Mouse (Mus musculus) monocyte, adult 5-6 weeks (primary cell): Measurements from ENCODE around the gene Mxd1. TPM values are rescaled to one million over a fixed set of nuclear protein-coding genes. Genes with fewer than 3 reads are reported as not detected.

ENCODE experiments used
- ATAC-seq: fragments of 153-309, 156-312 bp; replicated peaks from 2 replicates; pipeline ENCODE4 v1.8.0; 2017; ENCODE audit warnings: mild to moderate bottlenecking; ENCODE audit not compliant: low TSS enrichment, insufficient number of reproducible peaks, severe bottlenecking, poor library complexity, low FRiP score
- total RNA-seq: library from RNA; stranded (forward); fragments of 200-1000, 200-491, 200-594 nt; gene quantifications from 3 replicates; pipeline ENCODE4 v1.2.3, GENCODE M21; 2017

Gene Mxd1
- 87.4 to 128 TPM (median 90.9 TPM) in 3 replicates for total RNA-seq

DNA sequence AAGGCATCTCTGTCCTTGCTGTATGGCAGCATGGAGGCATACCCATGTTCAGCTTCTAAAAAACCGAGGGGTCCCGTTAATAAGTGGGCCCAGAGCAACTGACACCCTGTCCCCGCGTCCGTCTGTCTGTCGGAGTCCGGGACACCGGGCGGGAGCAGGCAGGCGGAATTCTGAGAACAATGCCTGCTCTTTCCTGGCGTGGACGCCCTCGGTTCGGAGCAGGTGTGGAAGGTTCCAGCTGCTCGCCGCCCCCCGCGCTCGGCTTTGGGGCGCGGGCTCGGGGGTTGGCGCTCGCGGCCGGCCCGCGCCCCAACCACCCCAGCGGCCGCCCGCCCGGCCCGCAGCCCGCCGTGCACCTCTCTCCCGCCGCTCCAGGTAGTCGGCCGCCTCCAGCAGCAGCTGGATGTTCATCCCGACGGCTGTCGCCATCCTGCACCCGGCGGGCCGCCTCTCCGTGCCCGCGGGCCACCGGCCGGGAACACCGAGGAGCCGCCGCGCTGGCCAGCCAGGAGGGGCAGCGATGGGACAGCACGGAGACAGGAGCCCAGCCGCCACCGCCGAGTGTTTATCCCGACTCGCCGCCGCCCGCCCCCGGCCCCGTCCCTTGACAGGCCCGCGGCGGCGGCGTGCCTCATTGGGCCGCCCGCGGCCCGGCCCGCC is at the start of gene Mxd1:
TSS of gene Mxd1 (minus strand) at position 582 of the 660 bp plus-strand sequence.
- no peak for ATAC-seq

DNA sequence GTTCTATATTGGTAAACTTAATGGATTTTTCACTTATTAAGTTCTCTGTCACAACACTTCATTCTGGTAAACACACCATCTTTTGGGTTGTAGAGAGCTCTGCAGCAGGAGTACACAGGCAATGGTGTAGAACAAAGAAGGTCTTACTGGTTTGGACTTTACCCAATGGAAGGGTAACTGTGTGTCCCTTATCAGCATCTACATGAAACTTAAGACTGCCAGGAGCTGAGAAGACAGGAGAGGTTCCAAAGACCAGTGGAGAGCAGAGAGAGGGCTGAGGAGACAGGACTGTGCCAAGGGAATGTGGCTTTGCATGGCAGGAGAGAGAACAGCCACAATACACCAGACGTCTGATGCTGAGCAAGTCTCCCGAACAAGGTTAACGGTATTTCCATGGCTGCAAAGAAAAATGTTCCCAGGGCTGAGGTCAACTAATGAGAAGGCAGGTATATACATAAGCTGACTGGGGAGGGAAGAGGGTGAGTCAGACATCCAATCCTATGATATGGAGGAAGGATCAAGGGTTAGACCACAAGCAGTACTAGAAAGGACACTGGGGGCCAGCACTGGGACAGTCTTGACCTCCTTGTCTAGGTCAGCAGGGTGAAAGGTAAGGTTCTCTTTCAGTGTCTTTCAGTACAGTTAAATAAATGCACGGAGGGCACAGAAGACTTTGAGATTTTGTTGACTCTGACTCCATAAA is 39.3 kb upstream of the Mxd1 start:
- no peak for ATAC-seq

DNA sequence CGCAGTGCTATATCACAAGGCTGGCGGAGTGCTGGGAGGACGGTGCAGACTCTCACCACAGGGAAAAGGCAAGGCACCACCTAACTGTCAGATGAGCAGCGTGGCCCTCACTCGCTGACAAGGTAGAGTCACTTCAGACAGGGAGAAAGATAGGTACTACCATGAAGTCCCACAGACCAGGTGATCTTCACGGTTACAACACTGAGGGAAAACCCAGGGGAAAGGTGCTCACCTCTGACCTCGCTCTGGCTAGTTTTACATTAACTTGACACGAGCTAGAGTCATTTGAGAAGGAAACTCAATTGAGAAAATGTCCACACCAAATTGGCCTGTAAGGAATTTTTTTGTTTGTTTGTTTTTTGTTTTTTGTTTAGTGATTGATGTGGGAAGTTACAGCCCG is 33.6 kb upstream of the Mxd1 start:
- no peak for ATAC-seq

DNA sequence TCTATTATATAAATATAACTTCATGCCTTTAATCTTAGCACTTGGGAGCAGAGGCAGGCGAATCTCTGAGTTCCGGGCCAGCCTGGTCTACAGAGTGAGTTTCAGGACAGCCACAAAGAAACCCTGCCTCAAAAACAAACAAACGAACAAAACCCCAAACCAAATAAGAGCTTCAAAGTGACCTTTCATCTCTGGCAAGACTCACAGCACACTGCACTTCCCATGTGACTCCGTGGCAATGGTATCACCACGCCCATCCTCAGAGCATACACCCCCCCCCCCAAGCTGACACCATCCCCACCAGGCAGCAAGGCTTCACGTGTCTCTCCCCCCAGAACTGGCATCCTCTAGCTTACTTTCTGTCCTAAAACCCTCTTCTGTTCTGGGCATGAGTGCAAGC is 28.9 kb upstream of the Mxd1 start:
- ATAC-seq: no peak

DNA sequence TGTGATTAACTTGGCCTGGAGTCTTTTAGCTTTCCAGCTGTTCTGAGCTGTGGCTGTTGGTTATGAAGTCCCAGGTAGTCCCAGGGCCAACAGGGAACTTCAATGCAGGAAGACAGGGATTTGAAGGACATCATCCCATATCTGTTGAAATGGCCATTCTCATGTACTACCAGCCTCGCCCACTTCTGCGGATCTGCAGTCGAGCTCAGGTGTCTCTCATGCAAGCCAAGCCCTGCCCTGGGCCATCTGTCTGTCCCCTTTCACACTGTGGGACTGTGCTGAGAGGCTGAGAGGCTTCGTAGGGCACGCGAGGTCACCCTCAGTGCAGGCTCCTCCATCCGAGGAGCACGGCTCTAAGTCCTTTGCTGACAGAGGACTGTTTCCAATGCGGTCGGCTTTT is 27.3 kb upstream of the Mxd1 start:
- ATAC-seq: no peak; the same call in 1 of the 2 replicates

DNA sequence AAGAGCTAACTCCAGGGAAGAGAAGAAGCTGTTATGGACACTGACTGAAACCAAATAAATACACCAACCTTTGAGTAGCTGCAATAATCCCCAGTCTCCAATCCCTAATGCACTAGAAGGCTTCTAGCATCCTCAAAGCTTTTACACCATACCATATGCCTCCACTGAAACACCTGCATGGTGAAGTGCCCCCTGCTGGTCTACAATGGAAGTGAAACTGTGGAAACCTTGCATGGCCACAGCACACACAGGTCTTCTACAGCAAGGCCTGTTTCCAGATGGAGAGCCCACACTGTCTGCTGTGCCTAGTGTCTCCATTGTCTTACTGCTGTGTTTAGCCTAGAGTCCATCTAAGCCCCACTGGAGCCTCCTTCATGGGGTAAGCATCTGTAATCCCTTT is 25.5 kb upstream of the Mxd1 start:
- ATAC-seq: peak; percentile 85

DNA sequence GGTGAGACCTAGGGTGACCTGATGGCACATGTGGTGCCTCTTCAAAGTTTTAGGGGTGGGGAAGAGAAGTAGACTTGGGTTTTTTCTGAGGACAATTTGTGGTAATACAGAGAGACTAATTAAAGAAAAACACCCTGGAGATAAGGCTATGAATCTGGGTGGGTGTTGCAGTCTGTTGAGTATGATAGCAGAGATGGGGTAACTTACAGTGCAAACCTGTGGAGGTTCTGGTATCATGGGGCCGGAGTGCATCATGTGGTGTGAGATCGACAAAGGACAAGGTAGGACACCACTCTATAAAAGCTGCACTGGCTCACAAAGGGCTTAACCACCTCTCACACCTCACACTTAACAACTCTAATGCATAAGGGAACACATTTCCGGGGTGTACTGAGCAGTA is 20.7 kb upstream of the Mxd1 start:
- no peak for ATAC-seq

DNA sequence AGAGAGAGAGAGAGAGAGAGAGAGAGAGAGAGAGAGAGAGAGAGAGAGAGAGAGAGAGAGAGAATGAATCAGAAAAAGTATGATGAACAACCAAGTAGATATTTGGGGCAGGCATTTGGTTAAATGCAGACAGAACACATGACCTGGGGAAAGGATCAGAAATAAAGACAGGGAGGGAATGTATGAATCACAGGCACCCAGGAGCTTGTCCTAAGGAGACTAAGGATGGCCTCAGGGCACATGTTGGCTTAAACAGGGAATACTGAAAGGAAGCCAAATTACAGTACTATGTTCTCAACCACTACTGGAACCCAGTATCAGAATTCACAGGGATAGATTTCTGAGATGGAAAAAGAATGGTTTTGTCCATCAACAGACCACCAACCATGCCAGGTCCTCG is 18.0 kb upstream of the Mxd1 start:
- ATAC-seq: no peak

DNA sequence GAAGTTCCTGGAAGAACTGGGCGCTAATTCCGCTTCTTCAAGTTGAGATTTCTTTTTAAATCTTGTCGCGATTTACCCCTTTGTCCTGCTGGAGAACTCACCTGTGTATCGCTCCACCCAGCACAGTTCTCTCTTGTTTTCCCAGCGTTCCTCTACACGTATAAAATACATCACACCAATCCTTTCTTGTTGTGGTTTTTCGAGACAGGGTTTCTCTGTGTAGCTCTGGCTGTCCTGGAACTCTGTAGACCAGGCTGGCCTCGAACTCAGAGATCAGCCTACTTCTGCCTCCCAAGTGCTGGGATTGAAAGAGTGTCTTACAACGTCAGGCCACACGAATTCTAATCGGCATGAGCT is 15.7 kb upstream of the Mxd1 start:
- ATAC-seq: no peak

DNA sequence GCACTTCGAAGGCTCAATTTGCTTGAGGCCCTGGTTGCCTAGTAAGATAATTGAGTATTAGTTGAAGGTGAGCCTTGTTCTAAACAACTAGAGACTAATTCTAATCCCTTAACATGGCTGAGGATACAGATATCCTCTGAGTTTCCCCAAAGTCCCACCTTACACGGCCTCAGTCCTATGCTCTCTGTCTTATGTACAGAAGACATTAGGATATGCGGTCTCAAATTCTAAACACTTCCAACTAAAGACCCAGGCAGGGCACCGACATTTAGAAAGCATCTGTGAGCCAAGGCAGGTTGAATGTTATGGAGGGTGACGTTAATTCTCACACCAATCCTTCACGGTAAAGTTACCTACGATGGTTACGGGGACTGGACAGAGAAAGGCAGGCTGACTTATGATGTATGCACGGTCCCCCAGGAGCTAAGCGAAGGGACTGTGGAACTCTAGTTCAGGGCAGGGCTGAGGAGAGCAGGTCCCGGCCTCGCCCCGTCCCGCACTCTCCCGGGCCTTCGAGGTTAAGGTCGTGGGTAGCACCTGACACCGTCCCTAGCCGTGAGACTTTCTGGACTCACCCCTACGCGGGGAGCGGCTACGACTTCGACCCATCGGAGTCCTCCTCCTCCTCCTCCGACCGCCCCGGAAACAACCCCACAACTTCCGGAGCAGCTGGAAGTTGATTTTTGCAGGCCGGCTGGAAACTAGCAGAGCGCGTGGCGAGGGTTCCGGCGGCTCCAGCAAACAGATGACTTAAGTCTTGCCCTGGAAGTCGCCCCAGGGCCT is 15.1 kb upstream of the Mxd1 start, which contains the start of gene Snrnp27:
TSS of gene Snrnp27 (minus strand) at position 651 of the 783 bp plus-strand sequence.
- peak; percentile 96 for ATAC-seq

DNA sequence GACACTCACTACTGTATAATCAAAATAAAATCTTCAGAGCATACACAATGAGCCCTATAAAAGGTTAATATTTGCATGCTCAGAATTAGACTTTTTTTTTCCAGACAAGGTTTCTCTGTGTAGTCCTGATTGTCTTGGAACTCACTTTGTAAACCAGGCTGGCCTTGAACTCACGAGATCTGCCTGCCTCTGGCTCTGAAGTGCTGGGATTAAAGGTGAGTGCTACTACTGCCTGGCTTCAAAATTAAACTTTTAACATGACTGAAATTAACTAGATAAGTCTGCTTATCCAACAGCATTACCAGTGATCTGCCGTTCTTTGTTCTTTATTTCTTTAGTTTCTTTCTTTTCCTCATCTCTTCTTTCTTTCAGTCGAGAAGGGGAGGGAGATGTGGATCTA is 12.3 kb upstream of the Mxd1 start:
- ATAC-seq: no peak

DNA sequence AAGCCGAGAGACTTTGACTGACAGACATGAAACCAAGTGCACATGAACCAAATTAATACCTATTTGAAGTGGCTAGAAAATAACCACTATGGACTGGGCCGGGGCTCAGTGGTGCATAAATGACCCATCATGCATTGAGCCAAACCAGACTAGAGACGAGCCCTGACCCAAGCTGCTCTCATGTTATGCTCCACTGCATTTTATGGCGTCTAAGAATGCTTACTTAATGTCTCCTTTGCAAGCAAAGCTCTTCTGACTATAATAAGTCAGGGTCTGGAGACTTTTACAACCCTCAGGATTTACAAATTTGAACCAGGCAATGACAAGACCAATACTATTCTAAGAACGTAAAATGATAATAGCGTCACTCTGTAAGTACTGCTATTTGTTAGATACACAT is 9.4 kb upstream of the Mxd1 start:
- ATAC-seq: no peak

DNA sequence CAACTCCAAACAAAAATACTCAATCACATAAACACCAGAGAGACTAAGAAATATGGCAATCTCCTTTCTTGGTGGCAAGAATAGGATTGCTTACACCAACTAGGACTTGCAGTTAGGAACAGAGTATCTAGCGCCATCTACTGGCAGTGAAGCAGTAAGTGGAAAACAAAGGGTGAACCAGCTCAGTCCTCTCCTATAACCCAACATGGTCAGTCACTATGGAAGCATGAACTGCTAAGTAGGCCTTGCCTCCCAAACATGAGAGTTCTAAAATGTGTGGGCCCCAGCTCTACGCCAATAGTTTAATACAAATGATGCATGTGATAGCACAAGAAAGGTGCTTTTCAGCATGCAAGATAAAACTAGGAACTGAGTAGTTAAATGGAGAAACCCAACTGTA is 1.9 kb upstream of the Mxd1 start:
- peak; percentile 48; the same call in 1 of the 2 replicates for ATAC-seq

DNA sequence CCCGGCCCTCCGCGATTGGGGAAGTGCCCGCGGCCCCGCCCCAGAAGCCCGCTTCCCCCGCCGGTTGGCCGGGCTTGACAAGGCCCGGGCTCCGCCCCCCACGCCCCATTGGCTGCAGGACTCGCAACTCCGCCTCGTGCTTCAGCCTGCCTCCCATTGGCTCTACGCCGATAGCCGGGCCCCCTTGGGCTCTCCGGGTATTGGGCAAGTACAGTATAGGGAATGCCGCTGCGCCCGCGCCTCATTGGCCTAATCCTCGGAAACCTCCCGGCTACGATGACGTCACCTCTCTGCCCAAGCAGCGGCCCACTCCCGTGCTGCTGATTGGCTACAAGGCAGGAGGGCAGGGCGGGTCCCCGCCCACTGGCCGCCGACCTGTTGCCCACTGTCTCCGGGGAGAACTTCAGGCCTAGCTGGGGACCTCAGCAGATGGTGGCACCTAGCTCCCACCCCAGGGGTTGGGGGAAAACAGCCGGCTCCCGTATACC is 323 bp upstream of the Mxd1 start:
- peak; percentile 93 for ATAC-seq

DNA sequence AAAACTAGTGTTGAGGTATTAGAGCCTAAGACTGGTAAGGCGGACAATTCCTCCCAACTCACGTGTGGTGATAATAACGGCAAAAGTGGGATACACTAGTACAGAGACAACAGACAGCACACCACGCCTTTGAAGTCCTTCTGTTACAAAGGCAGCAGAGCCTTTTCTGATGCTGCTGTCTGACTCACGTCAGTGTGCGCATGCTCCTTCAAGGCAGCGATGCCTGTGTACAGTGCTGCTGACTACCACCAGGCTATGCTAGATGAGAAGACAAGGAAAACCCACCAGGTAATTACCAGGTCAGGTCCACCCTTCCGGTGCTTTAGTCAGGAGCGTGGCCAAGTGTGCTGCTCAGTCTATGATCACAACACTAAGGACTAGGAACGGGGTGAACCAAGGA is 1.9 kb downstream of the Mxd1 start:
- no peak for ATAC-seq

DNA sequence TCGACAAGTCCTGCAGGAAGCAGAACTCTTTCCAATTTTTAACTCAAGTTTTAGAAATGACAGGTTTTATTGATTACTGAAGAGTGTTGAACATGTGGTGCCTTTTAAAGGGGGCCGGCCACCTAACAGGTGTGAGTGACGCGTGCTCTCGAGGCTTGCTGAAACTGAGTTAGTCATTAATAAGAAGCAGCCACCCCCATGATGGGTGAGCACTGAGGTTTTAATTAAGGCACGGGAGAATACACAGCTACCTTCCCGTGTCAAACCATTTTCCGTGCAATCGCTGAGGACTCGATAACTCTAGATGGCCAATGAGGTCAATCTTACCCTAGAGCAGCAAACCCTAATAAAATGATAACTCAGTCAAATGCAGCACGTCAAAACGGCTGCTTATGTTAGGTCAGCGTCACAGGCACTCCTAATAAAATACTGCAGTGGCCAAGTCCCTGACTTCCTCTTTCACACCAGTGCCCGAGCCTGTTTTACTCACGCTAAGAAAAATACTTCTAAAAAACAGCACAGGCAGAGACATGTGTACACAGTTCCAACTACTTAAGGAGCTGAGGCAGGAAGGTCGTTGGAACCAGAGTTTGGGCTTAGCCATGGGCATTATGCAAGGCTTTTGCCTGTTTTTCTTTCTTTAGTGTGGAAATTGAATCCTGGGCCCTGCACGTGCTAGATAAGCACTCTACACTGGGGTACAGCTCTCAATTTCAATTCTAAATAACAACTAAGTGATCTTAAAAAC is 3.2 kb downstream of the Mxd1 start:
- ATAC-seq: no peak

DNA sequence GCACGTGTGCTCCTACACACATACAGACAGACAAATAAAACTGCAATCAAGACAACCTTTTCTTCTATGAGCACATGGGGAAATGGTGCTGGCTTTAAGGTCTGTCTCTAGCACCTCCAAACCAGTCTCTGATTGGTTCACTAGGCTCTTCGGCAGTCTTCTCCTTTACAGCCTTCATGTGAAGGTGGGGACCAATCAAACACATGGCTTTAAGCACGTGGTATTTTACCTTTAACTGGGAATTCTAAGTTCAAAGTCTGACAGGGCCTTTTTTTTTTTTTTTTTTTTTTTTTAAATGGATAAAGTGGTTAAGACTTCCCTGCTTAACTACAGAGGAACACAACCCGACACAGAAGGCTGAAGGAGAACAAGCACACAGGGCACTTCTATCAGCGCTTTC is 3.9 kb downstream of the Mxd1 start:
- no peak for ATAC-seq

DNA sequence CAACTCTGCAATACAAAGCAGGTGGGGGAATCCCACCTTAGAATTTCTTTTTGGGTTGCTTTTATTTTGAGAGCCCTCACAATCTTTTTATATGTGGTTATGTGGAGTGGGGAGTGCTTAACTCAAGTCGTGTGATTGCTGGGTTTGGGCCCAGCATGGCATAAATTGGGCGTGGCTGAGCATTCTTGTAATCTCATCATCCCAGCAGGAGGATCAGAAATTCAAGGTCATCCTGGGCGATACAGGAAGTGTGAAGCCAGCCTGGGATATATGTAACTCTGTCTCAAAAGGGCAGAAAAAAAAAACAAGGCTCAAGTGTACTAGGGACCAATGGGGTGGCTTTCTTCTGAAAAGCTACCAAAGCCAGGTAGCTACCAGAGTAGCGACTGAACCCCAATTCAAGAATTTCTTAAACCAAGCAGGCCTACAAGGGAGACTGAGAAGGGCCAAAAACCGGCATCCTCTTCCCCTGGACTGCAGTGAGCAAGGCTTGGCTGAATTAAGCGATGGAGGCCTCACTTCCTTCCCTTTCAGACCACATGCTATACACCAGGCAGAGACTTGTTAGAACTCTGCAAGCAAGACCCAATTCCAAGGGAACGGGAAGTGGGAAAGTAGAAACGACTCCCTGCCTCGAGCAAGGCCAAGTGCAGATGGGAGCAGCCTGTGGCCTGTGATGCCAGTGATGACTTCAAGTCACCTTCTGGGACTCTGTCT is 8.6 kb downstream of the Mxd1 start:
- no peak for ATAC-seq
